Mouse (Mus musculus) liver, embryonic 15.5 days (tissue): ENCODE data around the gene Cyp4x1. TPM values are rescaled to one million over a fixed set of nuclear protein-coding genes. Genes with fewer than 3 reads are reported as not detected.
"Not testable (repeated sequence)": the region's sequence is repeated elsewhere in the genome, so short reads cannot be mapped to it uniquely, and the experiment has no call there.

Experiments used
- ATAC-seq: fragments of 200-750 bp; cut with Nextera tagmentation; 2 replicates; pipeline ENCODE4 v1.8.0; 2017; ENCODE audit warnings: moderate number of reproducible peaks, mild to moderate bottlenecking, moderate library complexity; ENCODE audit not compliant: insufficient read depth
- H3K27ac ChIP-seq: fragments of 300-500 bp; sonication (generic); replicated peaks from 2 replicates; pipeline ENCODE4 v1.5.1; 2015; ENCODE audit warnings: mild to moderate bottlenecking, inconsistent platforms
- H3K27me3 ChIP-seq: fragments of 300-500 bp; sonication (generic); 2 replicates; pipeline ENCODE4 v1.6.1; 2015; ENCODE audit warnings: mild to moderate bottlenecking, inconsistent platforms
- H3K36me3 ChIP-seq: fragments of 300-500 bp; sonication (generic); replicated peaks from 2 replicates; pipeline ENCODE4 v1.6.1; 2015; ENCODE audit warnings: moderate library complexity, mild to moderate bottlenecking, inconsistent platforms
- H3K4me1 ChIP-seq: fragments of 300-500 bp; sonication (generic); replicated peaks from 2 replicates; pipeline ENCODE4 v1.6.1; 2015; ENCODE audit warnings: inconsistent platforms
- H3K4me2 ChIP-seq: fragments of 300-500 bp; sonication (generic); 2 replicates; pipeline ENCODE4 v1.6.1; 2015; ENCODE audit warnings: moderate library complexity, mild to moderate bottlenecking, inconsistent platforms
- H3K4me3 ChIP-seq: fragments of 300-500 bp; sonication (generic); replicated peaks from 2 replicates; pipeline ENCODE4 v1.5.1; 2015; ENCODE audit warnings: mild to moderate bottlenecking, inconsistent platforms
- H3K9ac ChIP-seq: fragments of 300-500 bp; sonication (generic); 2 replicates; pipeline ENCODE4 v1.6.1; 2015; ENCODE audit warnings: moderate library complexity, mild to moderate bottlenecking, inconsistent platforms
- H3K9me3 ChIP-seq: fragments of 300-500 bp; sonication (generic); replicated peaks from 2 replicates; pipeline ENCODE4 v1.6.1; 2016; ENCODE audit warnings: inconsistent platforms
- WGBS: fragments of 180-500 bp; shearing (Covaris S2); methylation state at CpG from one replicate; pipeline ENCODE4 v1.1.7; 2015; ENCODE audit warnings: mixed read lengths; ENCODE audit not compliant: insufficient replicate concordance; 5-methylcytosine and 5-hydroxymethylcytosine counted together
- polyA plus RNA-seq: library from polyadenylated mRNA; unstranded; fragments of >200 nt; fragmentation: Nextera tagmentation; extraction: Ambion mirVana; gene quantifications from 2 replicates; pipeline ENCODE4 v1.2.1, GENCODE M21; 2015

Gene Cyp4x1
- 0.05 TPM in 1 of 2 replicates, not detected in the other for polyA plus RNA-seq

GRCm38 (mm10) chr4:115133621-115134295, at the start of gene Cyp4x1:
Gene Cyp4x1, minus strand, starts transcription at chr4:115134281.
- H3K36me3 ChIP-seq = no peaks in the 10 kb centered on the region
- no peaks in the 10 kb centered on the region for H3K9me3 ChIP-seq
- no peak within 1 kb of the TSS for H3K4me3 ChIP-seq
- no peak; the same call in 1 of the 2 replicates for ATAC-seq
- WGBS = 4% methylated on average over 29 of the region's 29 CpGs
- H3K27ac ChIP-seq = no peak within 1 kb of the TSS
- H3K27me3 ChIP-seq = peaks cover 33% of the 10 kb centered on the region
- no peak within 1 kb of the TSS for H3K4me2 ChIP-seq
- no peak within 1 kb of the TSS for H3K9ac ChIP-seq
- H3K4me1 ChIP-seq = 0 out of 2 replicates have a peak, but pooled peaks cover 3% of the 10 kb centered on the region

- H3K9me3 ChIP-seq, ATAC-seq, H3K27me3 ChIP-seq, H3K4me2 ChIP-seq, H3K36me3 ChIP-seq, H3K4me3 ChIP-seq, H3K9ac ChIP-seq, H3K27ac ChIP-seq, H3K4me1 ChIP-seq: not testable (repeated sequence)
Measured at GRCm38 (mm10) chr4:115176201-115176600, 42.1 kb upstream of the Cyp4x1 start.

GRCm38 (mm10) chr4:115174694-115175353, 40.7 kb upstream of the Cyp4x1 start:
- Histone ChIP-seq H3K9me3 (no peaks in the 10 kb centered on the region), H3K4me2 (no peak overlapping the region), H3K27ac (no peak overlapping the region), H3K27me3 (no peaks in the 10 kb centered on the region), H3K4me3 (no peak overlapping the region), H3K9ac (no peak overlapping the region), H3K4me1 (no peaks in the 10 kb centered on the region), H3K36me3 (no peaks in the 10 kb centered on the region)
- 37% methylated on average over 1 of the region's 1 CpGs for WGBS
- no peak for ATAC-seq

- ATAC-seq, H3K4me2 ChIP-seq, H3K9ac ChIP-seq, H3K9me3 ChIP-seq, H3K27me3 ChIP-seq, H3K27ac ChIP-seq, H3K36me3 ChIP-seq, H3K4me1 ChIP-seq, H3K4me3 ChIP-seq: not testable (repeated sequence)
- WGBS = 51% methylated on average over 3 of the region's 3 CpGs
Measured at GRCm38 (mm10) chr4:115158963-115159362, 24.9 kb upstream of the Cyp4x1 start.

GRCm38 (mm10) chr4:115154723-115155122, 20.6 kb upstream of the Cyp4x1 start:
- no peak for ATAC-seq
- H3K4me2 ChIP-seq = no peak overlapping the region
- no peaks in the 10 kb centered on the region for H3K9me3 ChIP-seq
- WGBS = 70% methylated on average over 2 of the region's 2 CpGs
- no peaks in the 10 kb centered on the region for H3K36me3 ChIP-seq
- no peaks in the 10 kb centered on the region for H3K27me3 ChIP-seq
- no peak overlapping the region for H3K9ac ChIP-seq
- no peak overlapping the region for H3K27ac ChIP-seq
- no peak overlapping the region for H3K4me3 ChIP-seq
- H3K4me1 ChIP-seq = no peaks in the 10 kb centered on the region

GRCm38 (mm10) chr4:115134296-115134630, 182 bp upstream of the Cyp4x1 start:
- no peaks in the 10 kb centered on the region for H3K36me3 ChIP-seq
- H3K9ac ChIP-seq = no peak overlapping the region
- H3K9me3 ChIP-seq = no peaks in the 10 kb centered on the region
- H3K4me2 ChIP-seq = no peak overlapping the region
- H3K27ac ChIP-seq = no peak overlapping the region
- no peak overlapping the region for H3K4me3 ChIP-seq
- H3K4me1 ChIP-seq = 0 out of 2 replicates have a peak, but pooled peaks cover 3% of the 10 kb centered on the region
- whole genome bisulfite sequencing = 19% methylated on average over 7 of the region's 7 CpGs
- ATAC-seq = no peak
- H3K27me3 ChIP-seq = peaks cover 33% of the 10 kb centered on the region

DNA sequence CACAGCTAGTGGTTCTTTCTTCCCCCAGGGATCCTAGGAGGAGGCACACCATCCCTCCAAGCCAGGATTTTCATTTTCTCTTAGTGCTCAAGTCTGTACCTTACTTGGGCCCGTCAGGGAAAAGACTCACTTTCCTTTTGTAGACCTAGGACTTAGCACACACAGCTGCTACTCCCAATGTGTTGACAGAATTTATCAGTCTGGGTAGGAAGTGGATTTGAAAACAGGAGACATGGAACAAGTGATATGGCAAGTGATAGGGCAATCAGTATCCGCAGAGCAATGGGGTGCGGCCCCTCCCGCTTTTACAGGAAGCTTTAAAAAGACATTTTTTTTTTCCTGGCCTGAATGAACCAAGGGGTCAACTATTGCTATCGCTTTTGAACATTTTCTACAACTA, 996 bp downstream of the Cyp4x1 start:
- Histone ChIP-seq H3K4me1 (0 out of 2 replicates have a peak, but pooled peaks cover 3% of the 10 kb centered on the region), H3K36me3 (no peaks in the 10 kb centered on the region), H3K9ac (no peak overlapping the region), H3K27ac (no peak overlapping the region), H3K9me3 (no peaks in the 10 kb centered on the region), H3K4me2 (no peak overlapping the region), H3K27me3 (peaks cover 30% of the 10 kb centered on the region), H3K4me3 (no peak overlapping the region)
- 1% methylated on average over 5 of the region's 5 CpGs for WGBS
- peak; percentile 31; the same call in 1 of the 2 replicates for ATAC-seq

GRCm38 (mm10) chr4:115124713-115125112, 9.4 kb downstream of the Cyp4x1 start:
- H3K4me2 ChIP-seq = no peak overlapping the region
- H3K9me3 ChIP-seq = no peaks in the 10 kb centered on the region
- H3K27me3 ChIP-seq = 0 out of 2 replicates have a peak, but pooled peaks cover 3% of the 10 kb centered on the region
- no peaks in the 10 kb centered on the region for H3K36me3 ChIP-seq
- no peak for ATAC-seq
- H3K4me1 ChIP-seq = no peaks in the 10 kb centered on the region
- H3K27ac ChIP-seq = no peak overlapping the region
- no peak overlapping the region for H3K4me3 ChIP-seq
- H3K9ac ChIP-seq = no peak overlapping the region

- 29% methylated on average over 2 of the region's 2 CpGs for WGBS
Measured at GRCm38 (mm10) chr4:115123507-115123906, 10.6 kb downstream of the Cyp4x1 start.

DNA sequence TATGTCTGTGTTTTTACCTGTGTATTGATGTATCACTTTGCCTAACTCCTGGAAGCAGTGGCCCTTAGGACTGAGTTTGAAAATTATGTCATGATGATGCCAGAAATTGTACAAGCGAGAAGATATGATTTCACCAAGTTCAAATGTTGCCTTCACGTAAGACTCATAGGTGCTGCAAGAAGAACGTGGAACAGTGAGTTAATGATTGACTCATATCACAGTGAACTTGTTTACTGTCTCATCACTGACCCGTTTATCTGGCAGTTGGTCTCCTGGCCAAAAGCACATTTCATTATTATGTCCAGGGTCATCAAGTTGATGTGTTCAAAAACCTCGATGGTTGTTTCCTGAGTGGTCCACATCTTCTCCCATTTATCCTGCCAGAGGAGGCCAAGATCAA, 12.5 kb downstream of the Cyp4x1 start:
- H3K27me3 ChIP-seq = no peaks in the 10 kb centered on the region
- ATAC-seq = no peak
- H3K9ac ChIP-seq = no peak overlapping the region
- no peaks in the 10 kb centered on the region for H3K9me3 ChIP-seq
- no peak overlapping the region for H3K4me2 ChIP-seq
- H3K4me1 ChIP-seq = no peaks in the 10 kb centered on the region
- 37% methylated on average over 5 of the region's 5 CpGs for WGBS
- no peak overlapping the region for H3K4me3 ChIP-seq
- H3K36me3 ChIP-seq = no peaks in the 10 kb centered on the region
- no peak overlapping the region for H3K27ac ChIP-seq

More at GRCm38 (mm10) chr4:115123507-115123906, 10.6 kb downstream of the Cyp4x1 start:
- no peak overlapping the region for H3K27ac ChIP-seq
- no peaks in the 10 kb centered on the region for H3K36me3 ChIP-seq
- no peaks in the 10 kb centered on the region for H3K4me1 ChIP-seq
- 0 out of 2 replicates have a peak, but pooled peaks cover 3% of the 10 kb centered on the region for H3K27me3 ChIP-seq
- H3K9ac ChIP-seq = no peak overlapping the region
- H3K9me3 ChIP-seq = no peaks in the 10 kb centered on the region
- no peak overlapping the region for H3K4me3 ChIP-seq
- ATAC-seq = no peak
- no peak overlapping the region for H3K4me2 ChIP-seq

- Histone ChIP-seq H3K27me3 (no peaks in the 10 kb centered on the region), H3K9ac (no peak overlapping the region), H3K4me1 (no peaks in the 10 kb centered on the region), H3K27ac (no peak overlapping the region), H3K36me3 (no peaks in the 10 kb centered on the region), H3K4me3 (no peak overlapping the region), H3K9me3 (no peaks in the 10 kb centered on the region), H3K4me2 (no peak overlapping the region)
- WGBS = 61% methylated on average over 2 of the region's 2 CpGs
- no peak for ATAC-seq
Measured at GRCm38 (mm10) chr4:115121162-115121561, 12.9 kb downstream of the Cyp4x1 start.
